Mouse (Mus musculus) lung, postnatal 0 days (tissue): ENCODE measurements at regions not wholly inside any gene's neighbourhood (a gene's known extent, or its start where the extent isn't known, plus 50 kb on each side); places are given as distances from the start of the nearest gene placed in this dataset.
A peak's percentile ranks its signal among the peaks of the same experiment; 100 is the strongest.

Experiments
- ATAC-seq: fragments of 200-750 bp; cut with Nextera tagmentation; 2 replicates; pipeline ENCODE4 v1.8.0; 2017; ENCODE audit warnings: moderate library complexity
- DNase-seq: peaks from one replicate; pipeline ENCODE4 v3.0.0-alpha.2; 2016; ENCODE audit warnings: low spot score
- H3K27ac ChIP-seq: fragments of 300-500 bp; sonication (generic); 2 replicates; pipeline ENCODE4 v1.5.1; 2014; ENCODE audit warnings: antibody characterized with exemption, mild to moderate bottlenecking, low read length, mixed read lengths
- H3K27me3 ChIP-seq: fragments of 300-500 bp; sonication (generic); replicated peaks from 2 replicates; pipeline ENCODE4 v1.6.1; 2014; ENCODE audit warnings: low read length, mixed read lengths; ENCODE audit not compliant: insufficient read depth
- H3K36me3 ChIP-seq: fragments of 300-500 bp; sonication (generic); 2 replicates; pipeline ENCODE4 v1.6.1; 2014; ENCODE audit warnings: low read length, mixed read lengths; ENCODE audit not compliant: insufficient read depth
- H3K4me1 ChIP-seq: fragments of 300-500 bp; sonication (generic); 2 replicates; pipeline ENCODE4 v1.6.1; 2014; ENCODE audit warnings: antibody characterized with exemption, low read depth, low read length, mixed read lengths; ENCODE audit not compliant: insufficient read depth
- H3K4me2 ChIP-seq: fragments of 300-500 bp; sonication (generic); replicated peaks from 2 replicates; pipeline ENCODE4 v1.6.1; 2014; ENCODE audit warnings: low read depth, mild to moderate bottlenecking, low read length, moderate library complexity, mixed read lengths
- H3K4me3 ChIP-seq: fragments of 300-500 bp; sonication (generic); 2 replicates; pipeline ENCODE4 v1.5.1; 2014; ENCODE audit warnings: low read depth, low read length
- H3K9ac ChIP-seq: fragments of 300-500 bp; sonication (generic); replicated peaks from 2 replicates; pipeline ENCODE4 v1.6.1; 2014; ENCODE audit warnings: low read depth, mild to moderate bottlenecking
- H3K9me3 ChIP-seq: fragments of 300-500 bp; sonication (generic); 2 replicates; pipeline ENCODE4 v1.6.1; 2016; ENCODE audit warnings: low read length, mixed read lengths
- CTCF ChIP-seq: IDR thresholded peaks from 2 replicates; pipeline ENCODE4 v1.5.1; 2016; ENCODE audit warnings: antibody characterized with exemption, mild to moderate bottlenecking
- EP300 ChIP-seq: IDR thresholded peaks from 2 replicates; pipeline ENCODE4 v1.6.1; 2016; ENCODE audit warnings: antibody characterized with exemption, mild to moderate bottlenecking, control low read depth
- WGBS: fragments of 180-500 bp; shearing (Covaris S2); extraction: QIAGEN DNeasy Blood & Tissue Kit; methylation state at CpG from one replicate; pipeline ENCODE4 v1.1.7; 2014; 5-methylcytosine and 5-hydroxymethylcytosine counted together

- no peaks in the 10 kb centered on the region for H3K9me3 ChIP-seq
- H3K27ac ChIP-seq, result no peak overlapping the region
- ATAC-seq, result no peak
- no peaks in the 10 kb centered on the region for H3K4me1 ChIP-seq
- no peak overlapping the region for H3K9ac ChIP-seq
- H3K36me3 ChIP-seq, result no peaks in the 10 kb centered on the region
- no peak overlapping the region for H3K4me3 ChIP-seq
- 67% methylated on average over 9 of the region's 9 CpGs for WGBS
- no peak for DNase-seq
- no peaks in the 10 kb centered on the region for H3K27me3 ChIP-seq
- no peak overlapping the region for H3K4me2 ChIP-seq
- TF ChIP-seq EP300 (no peak), CTCF (no peak)
These were observed 87.8 kb upstream of the Lhx1 start for GRCm38 (mm10) chr11:84612982-84613720.

DNA sequence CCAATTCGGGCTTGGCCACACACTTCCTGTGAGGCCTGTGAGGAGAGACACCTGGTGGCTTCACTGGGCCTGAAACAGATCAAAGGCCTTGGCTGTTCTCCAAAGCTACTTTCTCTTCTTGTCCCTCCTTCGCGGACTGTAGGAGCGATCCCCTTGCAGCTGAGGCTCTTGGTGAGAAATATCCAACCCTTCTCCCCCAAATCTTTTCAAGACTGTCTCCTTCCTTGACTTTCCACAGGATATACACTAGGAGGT is 86.2 kb upstream of the Lhx1 start:
- WGBS, result 46% methylated on average over 4 of the region's 4 CpGs
- Histone ChIP-seq H3K27me3 (no peaks in the 10 kb centered on the region), H3K27ac (no peak overlapping the region), H3K4me2 (no peak overlapping the region), H3K9ac (no peak overlapping the region), H3K4me3 (no peak overlapping the region), H3K36me3 (no peaks in the 10 kb centered on the region), H3K4me1 (no peaks in the 10 kb centered on the region), H3K9me3 (no peaks in the 10 kb centered on the region)
- ATAC-seq (no peak), DNase-seq (no peak)
- TF ChIP-seq CTCF, result no peak
- no peak for TF ChIP-seq EP300

GRCm38 (mm10) chr11:84610774-84611624 is 85.7 kb upstream of the Lhx1 start:
- ATAC-seq, result no peak
- 78% methylated on average over 7 of the region's 7 CpGs for WGBS

DNA sequence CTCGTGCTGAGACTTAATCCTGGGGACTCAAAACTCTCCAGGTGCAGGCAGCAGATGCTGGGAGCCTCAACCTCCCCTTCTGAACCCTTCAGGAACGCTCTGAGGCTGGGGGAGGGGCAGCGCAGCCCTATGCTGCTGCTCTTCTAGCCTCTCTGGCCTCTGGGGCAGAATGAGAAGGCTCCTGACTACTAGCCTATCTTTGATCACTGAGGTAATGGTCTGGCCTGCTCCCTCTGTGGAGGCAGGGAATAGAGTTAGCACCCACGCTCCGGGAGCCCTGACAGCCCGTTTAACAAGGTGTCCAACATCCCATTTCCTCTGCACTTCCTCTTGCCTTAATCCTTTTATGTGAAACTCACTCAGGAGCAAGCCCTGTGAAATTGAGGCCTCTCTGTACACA is 79.4 kb upstream of the Lhx1 start:
- no peaks in the 10 kb centered on the region for H3K36me3 ChIP-seq
- H3K9ac ChIP-seq, result no peak overlapping the region
- DNase-seq, result no peak
- TF ChIP-seq CTCF (no peak), EP300 (no peak)
- no peaks in the 10 kb centered on the region for H3K4me1 ChIP-seq
- ATAC-seq, result no peak
- WGBS, result 3% methylated on average over 6 of the region's 6 CpGs
- no peak overlapping the region for H3K27ac ChIP-seq
- H3K4me3 ChIP-seq, result no peak overlapping the region
- H3K27me3 ChIP-seq, result no peaks in the 10 kb centered on the region
- no peaks in the 10 kb centered on the region for H3K9me3 ChIP-seq
- H3K4me2 ChIP-seq, result no peak overlapping the region

More at GRCm38 (mm10) chr11:84610774-84611624, 85.7 kb upstream of the Lhx1 start:
- no peak overlapping the region for H3K4me2 ChIP-seq
- no peak for DNase-seq
- H3K27ac ChIP-seq, result no peak overlapping the region
- no peak for TF ChIP-seq EP300
- no peak for TF ChIP-seq CTCF
- no peaks in the 10 kb centered on the region for H3K9me3 ChIP-seq
- no peaks in the 10 kb centered on the region for H3K27me3 ChIP-seq
- H3K4me3 ChIP-seq, result no peak overlapping the region
- no peaks in the 10 kb centered on the region for H3K4me1 ChIP-seq
- H3K36me3 ChIP-seq, result no peaks in the 10 kb centered on the region
- H3K9ac ChIP-seq, result no peak overlapping the region

DNA sequence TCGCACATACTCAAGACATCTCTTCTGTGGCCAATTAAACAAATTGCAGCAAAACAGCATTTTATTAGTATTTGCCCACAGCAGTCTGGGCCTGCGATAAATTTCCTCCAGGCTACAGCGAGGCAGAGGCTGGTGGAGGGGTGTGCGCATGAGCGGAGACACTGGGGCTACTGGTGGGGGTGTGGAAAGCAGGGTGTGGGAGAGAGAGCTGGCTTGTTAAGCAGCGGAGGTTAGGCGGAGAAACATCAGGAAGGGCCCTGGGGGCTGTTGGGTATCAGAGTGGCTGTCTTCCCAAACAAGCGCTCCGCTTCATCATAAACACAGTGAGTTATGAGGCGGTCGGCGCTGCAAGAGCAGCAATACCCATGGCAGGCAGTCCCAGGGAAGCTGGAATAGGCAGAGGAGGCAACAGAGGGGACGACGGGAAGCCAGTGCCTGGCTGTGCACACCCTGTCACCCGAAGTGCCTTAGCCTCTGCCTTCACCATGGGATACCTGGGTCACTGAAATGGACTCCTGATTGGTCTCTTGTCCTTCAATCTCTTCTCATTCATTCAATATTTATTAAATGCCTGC is 74.0 kb upstream of the Lhx1 start:
- TF ChIP-seq EP300 (no peak), CTCF (no peak)
- H3K27ac ChIP-seq, result no peak overlapping the region
- no peak overlapping the region for H3K4me3 ChIP-seq
- no peaks in the 10 kb centered on the region for H3K4me1 ChIP-seq
- H3K36me3 ChIP-seq, result no peaks in the 10 kb centered on the region
- ATAC-seq (no peak), DNase-seq (no peak)
- H3K27me3 ChIP-seq, result no peaks in the 10 kb centered on the region
- 46% methylated on average over 15 of the region's 15 CpGs for WGBS
- H3K9ac ChIP-seq, result no peak overlapping the region
- no peak overlapping the region for H3K4me2 ChIP-seq
- H3K9me3 ChIP-seq, result no peaks in the 10 kb centered on the region

DNA sequence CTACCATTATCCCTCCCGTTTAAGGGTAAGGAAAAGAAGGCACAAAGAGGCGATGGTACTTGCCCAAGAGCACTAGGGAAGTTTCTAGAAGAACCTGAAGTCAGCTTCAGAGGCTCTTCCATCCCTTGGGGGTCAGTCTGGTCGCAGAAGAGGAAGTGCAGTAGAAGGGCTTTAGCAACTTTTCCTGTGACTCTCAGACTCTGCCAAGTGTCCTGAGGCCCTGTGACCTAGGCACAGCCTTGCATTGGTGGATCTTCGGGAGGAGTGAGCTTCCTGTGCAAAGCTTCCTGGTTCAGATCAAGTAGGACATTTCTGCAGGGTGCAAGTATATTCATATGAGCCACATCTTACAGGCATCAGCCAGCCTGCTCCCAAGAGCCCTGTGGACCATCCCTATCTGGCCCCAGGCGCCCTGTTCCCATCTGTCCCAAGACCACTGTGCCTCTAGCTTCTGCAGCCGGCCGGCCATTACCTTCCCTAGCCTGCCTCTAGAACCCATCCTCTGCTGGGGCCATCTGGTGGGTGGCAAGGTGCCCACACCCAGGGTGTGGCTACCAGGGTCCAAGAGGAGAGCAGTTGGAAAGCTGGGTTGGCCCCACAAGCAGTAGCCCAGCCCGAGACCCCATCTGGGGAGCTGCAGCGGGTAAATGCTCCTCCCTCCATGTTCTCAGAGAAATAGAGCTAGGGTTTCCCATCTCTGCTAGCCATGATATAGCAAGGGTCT is 72.4 kb upstream of the Lhx1 start:
- H3K27ac ChIP-seq, result no peak overlapping the region
- DNase-seq, result peak; percentile 34
- 75% methylated on average over 9 of the region's 9 CpGs for WGBS
- no peak for TF ChIP-seq CTCF
- no peak for TF ChIP-seq EP300
- H3K9me3 ChIP-seq, result no peaks in the 10 kb centered on the region
- no peaks in the 10 kb centered on the region for H3K36me3 ChIP-seq
- H3K4me2 ChIP-seq, result no peak overlapping the region
- H3K4me1 ChIP-seq, result no peaks in the 10 kb centered on the region
- no peak for ATAC-seq
- H3K27me3 ChIP-seq, result no peaks in the 10 kb centered on the region
- no peak overlapping the region for H3K9ac ChIP-seq
- H3K4me3 ChIP-seq, result no peak overlapping the region
